Mouse (Mus musculus) frontal cortex, postnatal 14 days (tissue): ENCODE data around the gene Eloa.

Experiments
- DNase-seq, 2 experiments: peaks; one replicate each; pipeline ENCODE4 v3.0.0; 2022; ENCODE audit warnings: low spot score in 2 of 2

Gene Eloa

GRCm38 (mm10) chr4:135958354-135958753 lies 63.2 kb downstream of the Eloa start:
- no peak for DNase-seq

- DNase-seq = no peak
Observed at GRCm38 (mm10) chr4:135955886-135956285, 65.7 kb downstream of the Eloa start.

- DNase-seq = peak in 1 of 2 experiments; percentile 64
Observed at GRCm38 (mm10) chr4:135954241-135954640, 67.3 kb downstream of the Eloa start.
